Mouse (Mus musculus) embryo, embryonic 9.5 days (tissue): ENCODE data around the gene Tent4b.

ENCODE experiments used
- DNase-seq: peaks from one replicate; pipeline ENCODE4 v3.0.0-alpha.2; 2017; ENCODE audit errors: extremely low spot score

Tent4b gene

GRCm38 (mm10) chr8:88279220-88279619 is 80.2 kb downstream of the Tent4b start:
- no peak for DNase-seq

- DNase-seq = no peak
These were observed 80.7 kb downstream of the Tent4b start for GRCm38 (mm10) chr8:88279670-88280069.

GRCm38 (mm10) chr8:88280904-88281303 is 81.9 kb downstream of the Tent4b start:
- DNase-seq = no peak

GRCm38 (mm10) chr8:88282684-88283083 is 83.7 kb downstream of the Tent4b start:
- DNase-seq = peak; percentile 66

- no peak for DNase-seq
These were observed 84.5 kb downstream of the Tent4b start for GRCm38 (mm10) chr8:88283243-88284115.

- DNase-seq = no peak
These were observed 85.7 kb downstream of the Tent4b start for GRCm38 (mm10) chr8:88284738-88285137.

GRCm38 (mm10) chr8:88285469-88286356 is 86.7 kb downstream of the Tent4b start:
- no peak for DNase-seq

GRCm38 (mm10) chr8:88286421-88286960 is 87.5 kb downstream of the Tent4b start:
- DNase-seq = no peak

GRCm38 (mm10) chr8:88288622-88289242 is 89.7 kb downstream of the Tent4b start:
- DNase-seq = no peak

GRCm38 (mm10) chr8:88289901-88290300 is 90.9 kb downstream of the Tent4b start:
- DNase-seq = no peak

- DNase-seq = no peak
These were observed 91.6 kb downstream of the Tent4b start for GRCm38 (mm10) chr8:88290326-88291304.

GRCm38 (mm10) chr8:88291305-88291690 is 92.3 kb downstream of the Tent4b start:
- no peak for DNase-seq

GRCm38 (mm10) chr8:88292926-88293325 is 93.9 kb downstream of the Tent4b start:
- DNase-seq = no peak

- DNase-seq = no peak
These were observed 94.8 kb downstream of the Tent4b start for GRCm38 (mm10) chr8:88293590-88294356.

- no peak for DNase-seq
These were observed 96.0 kb downstream of the Tent4b start for GRCm38 (mm10) chr8:88294977-88295376.

GRCm38 (mm10) chr8:88297976-88298732 is 99.1 kb downstream of the Tent4b start:
- DNase-seq = no peak

- no peak for DNase-seq
These were observed 99.7 kb downstream of the Tent4b start for GRCm38 (mm10) chr8:88298733-88299103.

GRCm38 (mm10) chr8:88299907-88300603 is 101.0 kb downstream of the Tent4b start:
- no peak for DNase-seq
